Mouse (Mus musculus) limb, embryonic 13.5 days (tissue): ENCODE data around the gene Gorasp2. TPM values are rescaled to one million over a fixed set of nuclear protein-coding genes. Genes with fewer than 3 reads are reported as not detected.

Experiments used
- ATAC-seq: fragments of 200-750 bp; cut with Nextera tagmentation; 2 replicates; pipeline ENCODE4 v1.8.0; 2017; ENCODE audit warnings: low read depth, moderate number of reproducible peaks, moderate TSS enrichment; ENCODE audit not compliant: low FRiP score
- H3K27ac ChIP-seq: fragments of 300-500 bp; sonication (generic); 2 replicates; pipeline ENCODE4 v1.5.1; 2015; ENCODE audit warnings: inconsistent platforms, mild to moderate bottlenecking, moderate library complexity
- H3K27me3 ChIP-seq: fragments of 300-500 bp; sonication (generic); 2 replicates; pipeline ENCODE4 v1.6.1; 2015; ENCODE audit warnings: mild to moderate bottlenecking, inconsistent platforms
- H3K36me3 ChIP-seq: fragments of 300-500 bp; sonication (generic); 2 replicates; pipeline ENCODE4 v1.6.1; 2015; ENCODE audit warnings: inconsistent platforms, mild to moderate bottlenecking, moderate library complexity
- H3K4me1 ChIP-seq: fragments of 300-500 bp; sonication (generic); 2 replicates; pipeline ENCODE4 v1.6.1; 2015; ENCODE audit warnings: inconsistent platforms
- H3K4me2 ChIP-seq: fragments of 300-500 bp; sonication (generic); replicated peaks from 2 replicates; pipeline ENCODE4 v1.6.1; 2015; ENCODE audit warnings: inconsistent platforms, mild to moderate bottlenecking, moderate library complexity
- H3K4me3 ChIP-seq: fragments of 300-500 bp; sonication (generic); 2 replicates; pipeline ENCODE4 v1.5.1; 2015; ENCODE audit warnings: moderate library complexity, mild to moderate bottlenecking, inconsistent platforms
- H3K9ac ChIP-seq: fragments of 300-500 bp; sonication (generic); 2 replicates; pipeline ENCODE4 v1.6.1; 2015; ENCODE audit warnings: mild to moderate bottlenecking, inconsistent platforms
- H3K9me3 ChIP-seq: fragments of 300-500 bp; sonication (generic); 2 replicates; pipeline ENCODE4 v1.6.1; 2016; ENCODE audit warnings: inconsistent platforms
- WGBS: fragments of 180-500 bp; shearing (Covaris S2); methylation state at CpG from one replicate; pipeline ENCODE4 v1.1.7; 2015; 5-methylcytosine and 5-hydroxymethylcytosine counted together
- polyA plus RNA-seq: library from polyadenylated mRNA; unstranded; fragments of >200 nt; fragmentation: Nextera tagmentation; extraction: Ambion mirVana; gene quantifications from 2 replicates; pipeline ENCODE4 v1.2.1, GENCODE M21; 2015

Gorasp2 gene
- polyA plus RNA-seq, 1 experiment from 2014 or later = 170 TPM

GRCm38 (mm10) chr2:70631321-70631720, 30.1 kb upstream of the Gorasp2 start:
- no peak for ATAC-seq
- Histone ChIP-seq H3K27ac (no peak overlapping the region), H3K4me1 (peaks cover 17% of the 10 kb centered on the region), H3K9me3 (peaks cover 8% of the 10 kb centered on the region; the same call in 1 of the 2 replicates), H3K36me3 (no peaks in the 10 kb centered on the region), H3K4me2 (no peak overlapping the region), H3K27me3 (peaks cover 42% of the 10 kb centered on the region), H3K9ac (no peak overlapping the region), H3K4me3 (no peak overlapping the region)
- 85% methylated on average over 1 of the region's 1 CpGs for WGBS

DNA sequence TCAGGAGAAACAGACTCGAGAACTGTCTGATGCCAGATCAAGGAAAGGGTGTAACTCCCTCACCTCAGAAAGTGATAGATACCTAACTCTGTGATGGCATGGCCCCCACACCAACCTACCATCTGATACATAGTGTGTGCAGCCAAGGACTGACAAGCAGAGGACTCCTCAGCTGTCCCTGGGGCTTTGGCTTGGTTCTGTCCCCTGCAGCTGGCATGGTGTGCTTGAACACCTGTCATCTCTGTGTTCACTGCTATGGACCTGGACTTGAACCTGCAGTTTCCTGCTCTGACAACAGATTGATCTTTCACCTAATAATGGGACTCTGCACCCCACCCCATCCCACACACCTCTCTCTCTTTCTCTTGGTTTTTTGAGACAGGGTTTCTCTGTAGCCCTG, 29.0 kb upstream of the Gorasp2 start:
- H3K4me3 ChIP-seq = no peak overlapping the region
- H3K9me3 ChIP-seq = peaks cover 4% of the 10 kb centered on the region; the same call in 1 of the 2 replicates
- no peak overlapping the region for H3K9ac ChIP-seq
- H3K4me2 ChIP-seq = no peak overlapping the region
- ATAC-seq = no peak
- H3K36me3 ChIP-seq = no peaks in the 10 kb centered on the region
- 76% methylated on average over 1 of the region's 1 CpGs for WGBS
- no peak overlapping the region for H3K27ac ChIP-seq
- peaks cover 17% of the 10 kb centered on the region for H3K4me1 ChIP-seq
- H3K27me3 ChIP-seq = peaks cover 42% of the 10 kb centered on the region

DNA sequence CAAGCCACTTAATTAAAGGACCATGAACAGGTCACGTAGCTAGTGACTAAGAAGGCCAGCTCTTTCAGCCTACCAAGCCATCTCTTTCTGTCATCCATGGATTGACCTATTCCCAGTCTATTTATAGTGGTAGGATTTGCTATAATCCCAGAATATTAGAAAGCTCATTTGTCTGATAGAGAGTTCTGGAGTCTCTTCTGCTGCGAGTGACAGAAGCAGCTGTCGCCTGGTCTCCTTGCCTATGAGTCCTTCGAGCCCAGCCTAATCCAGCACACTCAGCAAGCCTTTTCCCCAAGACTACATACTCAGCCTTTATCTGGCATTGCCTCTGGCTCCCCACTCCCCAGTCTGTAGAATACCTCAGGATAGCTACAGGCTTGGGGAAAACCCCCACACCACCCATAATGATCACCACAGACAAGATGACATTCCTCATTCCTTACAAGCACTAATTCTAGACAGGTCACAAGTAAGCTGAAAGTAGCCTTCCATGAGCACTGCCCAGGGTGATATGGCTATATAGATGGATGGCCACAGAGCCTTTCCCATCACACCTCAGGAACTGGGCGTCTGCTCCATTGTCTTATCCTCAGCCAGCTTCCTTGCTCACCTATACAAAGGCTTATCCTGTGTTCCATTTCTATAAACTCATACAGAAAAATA, 27.2 kb upstream of the Gorasp2 start:
- no peak overlapping the region for H3K4me2 ChIP-seq
- 80% methylated on average over 5 of the region's 5 CpGs for WGBS
- H3K27me3 ChIP-seq = peaks cover 38% of the 10 kb centered on the region
- H3K36me3 ChIP-seq = no peaks in the 10 kb centered on the region
- H3K4me3 ChIP-seq = no peak overlapping the region
- peaks cover 3% of the 10 kb centered on the region; the same call in 1 of the 2 replicates for H3K9me3 ChIP-seq
- no peak overlapping the region for H3K27ac ChIP-seq
- no peak overlapping the region for H3K9ac ChIP-seq
- peaks cover 13% of the 10 kb centered on the region for H3K4me1 ChIP-seq
- ATAC-seq = no peak

GRCm38 (mm10) chr2:70640968-70641367, 20.4 kb upstream of the Gorasp2 start:
- no peak for ATAC-seq
- no peak overlapping the region for H3K4me3 ChIP-seq
- no peak overlapping the region for H3K27ac ChIP-seq
- no peak overlapping the region for H3K9ac ChIP-seq
- no peaks in the 10 kb centered on the region for H3K36me3 ChIP-seq
- peaks cover 3% of the 10 kb centered on the region; the same call in 1 of the 2 replicates for H3K4me1 ChIP-seq
- no peaks in the 10 kb centered on the region for H3K9me3 ChIP-seq
- no peak overlapping the region for H3K4me2 ChIP-seq
- no peaks in the 10 kb centered on the region for H3K27me3 ChIP-seq

DNA sequence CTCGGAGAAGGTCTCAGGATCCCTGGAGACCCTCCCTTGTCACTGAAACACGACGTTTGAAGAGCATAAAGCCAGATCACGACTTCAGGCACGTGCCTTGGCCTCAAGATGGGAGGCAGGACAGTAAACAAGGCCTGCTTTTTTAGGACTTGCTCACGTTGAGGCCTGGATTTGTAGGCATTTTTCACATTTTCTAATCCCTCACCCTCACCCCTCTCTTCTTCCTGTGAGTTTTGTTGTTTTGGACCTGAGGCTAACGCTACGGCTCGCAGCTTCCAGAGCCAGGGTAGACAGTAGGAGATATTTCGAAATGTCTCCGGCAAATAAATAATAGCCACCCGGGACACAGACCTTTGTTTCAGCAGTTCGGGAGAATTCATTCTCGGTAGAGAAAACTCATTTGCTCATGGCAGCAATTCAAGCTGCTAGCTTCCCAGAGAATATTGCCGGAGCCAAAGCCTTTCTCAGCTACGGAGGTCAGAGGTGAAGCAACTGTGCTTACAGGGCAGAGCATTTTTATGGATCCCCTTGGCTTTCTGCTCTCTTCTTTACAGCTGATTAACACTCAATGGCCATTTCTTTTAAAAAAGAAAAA, 18.3 kb upstream of the Gorasp2 start:
- 47% methylated on average over 16 of the region's 16 CpGs for WGBS
- H3K4me3 ChIP-seq = no peak overlapping the region
- peaks cover 3% of the 10 kb centered on the region; the same call in 1 of the 2 replicates for H3K4me1 ChIP-seq
- H3K9me3 ChIP-seq = no peaks in the 10 kb centered on the region
- no peak overlapping the region for H3K9ac ChIP-seq
- H3K27me3 ChIP-seq = no peaks in the 10 kb centered on the region
- no peak for ATAC-seq
- H3K36me3 ChIP-seq = no peaks in the 10 kb centered on the region
- H3K4me2 ChIP-seq = no peak overlapping the region
- no peak overlapping the region for H3K27ac ChIP-seq

DNA sequence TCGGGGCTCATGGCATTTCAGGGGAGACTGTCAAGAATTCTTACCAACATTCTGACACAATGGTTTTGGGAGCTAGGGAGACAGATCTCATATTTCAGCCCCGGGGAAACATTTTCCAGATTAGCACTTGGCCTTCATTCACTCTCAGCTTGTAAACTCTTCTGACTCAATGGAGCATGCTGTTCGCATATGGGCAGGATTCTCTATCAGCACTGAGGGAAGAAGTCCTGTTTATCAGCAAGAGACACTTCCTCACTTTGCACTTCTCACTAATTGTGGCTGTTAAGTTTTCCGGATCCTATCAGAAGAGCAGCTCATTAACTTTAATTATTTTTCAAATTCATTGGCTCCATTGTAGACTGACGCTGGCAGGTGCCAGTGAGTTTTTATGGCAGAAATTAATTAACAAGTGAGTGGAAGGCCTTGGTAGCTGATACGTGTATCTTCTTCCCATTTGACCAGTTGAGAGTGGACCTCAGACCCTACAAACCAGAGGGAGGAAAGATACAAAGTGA, 16.1 kb upstream of the Gorasp2 start:
- 56% methylated on average over 6 of the region's 6 CpGs for WGBS
- H3K27me3 ChIP-seq = no peaks in the 10 kb centered on the region
- H3K4me2 ChIP-seq = no peak overlapping the region
- H3K4me1 ChIP-seq = peaks cover 3% of the 10 kb centered on the region; the same call in 1 of the 2 replicates
- no peaks in the 10 kb centered on the region for H3K36me3 ChIP-seq
- H3K27ac ChIP-seq = no peak overlapping the region
- no peak for ATAC-seq
- H3K9me3 ChIP-seq = no peaks in the 10 kb centered on the region
- H3K4me3 ChIP-seq = no peak overlapping the region
- no peak overlapping the region for H3K9ac ChIP-seq

DNA sequence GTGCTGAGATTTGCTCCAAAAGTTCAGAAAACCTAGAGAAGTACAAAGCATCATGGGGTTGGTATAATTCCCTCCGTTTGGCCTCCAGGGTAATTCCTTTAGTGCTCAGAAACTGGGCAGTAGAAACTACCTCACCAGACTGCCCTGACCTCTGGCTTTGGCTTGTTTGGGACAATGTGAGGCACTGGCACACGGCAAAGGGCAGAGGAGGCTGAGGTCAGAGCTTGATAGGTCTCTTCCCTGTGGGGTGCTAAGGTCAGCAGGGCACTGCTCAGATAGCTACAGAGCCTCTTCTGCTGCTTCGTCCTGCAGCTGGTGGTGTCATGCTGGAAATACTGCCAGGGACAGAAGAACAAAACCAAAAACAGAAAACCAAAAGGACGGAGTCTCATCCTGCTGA, 13.7 kb upstream of the Gorasp2 start:
- peaks cover 3% of the 10 kb centered on the region; the same call in 1 of the 2 replicates for H3K4me1 ChIP-seq
- H3K36me3 ChIP-seq = no peaks in the 10 kb centered on the region
- WGBS = 49% methylated on average over 4 of the region's 4 CpGs
- H3K4me3 ChIP-seq = no peak overlapping the region
- H3K27ac ChIP-seq = no peak overlapping the region
- H3K27me3 ChIP-seq = no peaks in the 10 kb centered on the region
- no peak for ATAC-seq
- no peak overlapping the region for H3K9ac ChIP-seq
- H3K4me2 ChIP-seq = no peak overlapping the region
- H3K9me3 ChIP-seq = no peaks in the 10 kb centered on the region

- no peak for ATAC-seq
- Histone ChIP-seq H3K9ac (no peak overlapping the region), H3K9me3 (no peaks in the 10 kb centered on the region), H3K27me3 (no peaks in the 10 kb centered on the region), H3K27ac (no peak overlapping the region), H3K4me1 (no peaks in the 10 kb centered on the region), H3K4me2 (no peak overlapping the region), H3K36me3 (no peaks in the 10 kb centered on the region), H3K4me3 (no peak overlapping the region)
- WGBS = 82% methylated on average over 5 of the region's 5 CpGs
These were observed 13.1 kb upstream of the Gorasp2 start for GRCm38 (mm10) chr2:70648271-70648670.

DNA sequence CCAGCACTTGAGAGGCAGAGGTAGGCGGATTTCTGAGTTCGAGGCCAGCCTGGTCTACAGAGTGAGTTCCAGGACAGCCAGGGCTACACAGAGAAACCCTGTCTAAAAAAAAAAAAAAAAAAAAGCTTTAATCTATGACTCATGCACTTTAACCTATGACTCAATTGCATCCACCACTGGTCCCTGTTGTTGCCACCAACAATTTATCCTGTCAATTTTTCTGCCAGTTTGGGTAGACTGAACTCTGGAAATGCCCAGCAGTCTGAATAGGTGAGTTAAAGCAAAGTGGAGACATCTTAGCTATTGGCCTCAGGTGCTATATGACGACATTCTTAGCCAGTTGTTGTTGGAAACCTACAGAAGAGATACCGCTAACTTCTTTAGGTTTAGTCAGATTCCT, 11.9 kb upstream of the Gorasp2 start:
- no peak overlapping the region for H3K9ac ChIP-seq
- H3K4me2 ChIP-seq = no peak overlapping the region
- no peak for ATAC-seq
- 85% methylated on average over 4 of the region's 4 CpGs for WGBS
- H3K4me3 ChIP-seq = no peak overlapping the region
- H3K36me3 ChIP-seq = no peaks in the 10 kb centered on the region
- no peaks in the 10 kb centered on the region for H3K27me3 ChIP-seq
- H3K27ac ChIP-seq = no peak overlapping the region
- H3K9me3 ChIP-seq = no peaks in the 10 kb centered on the region
- H3K4me1 ChIP-seq = no peaks in the 10 kb centered on the region

DNA sequence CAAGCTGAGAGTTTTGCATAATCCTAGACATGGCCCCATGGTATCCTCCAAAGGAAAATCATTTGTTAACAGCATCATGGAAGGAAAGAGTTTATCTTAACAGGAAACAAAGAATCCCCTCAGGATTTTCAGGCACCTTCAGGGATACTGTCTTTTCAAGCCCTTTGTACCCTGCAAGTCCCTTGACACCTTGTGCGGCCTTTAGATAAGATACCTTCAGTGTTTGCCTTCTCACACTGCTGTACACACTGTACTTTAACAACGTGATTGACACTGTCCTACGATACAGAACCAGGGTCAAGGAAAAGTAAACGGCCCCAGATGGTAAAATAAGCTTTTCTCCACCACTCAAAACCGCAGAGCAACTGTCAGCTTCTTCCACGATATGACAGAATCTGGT, 9.6 kb upstream of the Gorasp2 start:
- WGBS = 59% methylated on average over 6 of the region's 6 CpGs
- no peak overlapping the region for H3K4me3 ChIP-seq
- no peak overlapping the region for H3K4me2 ChIP-seq
- H3K9me3 ChIP-seq = no peaks in the 10 kb centered on the region
- ATAC-seq = no peak
- no peak overlapping the region for H3K27ac ChIP-seq
- H3K4me1 ChIP-seq = no peaks in the 10 kb centered on the region
- H3K9ac ChIP-seq = no peak overlapping the region
- no peaks in the 10 kb centered on the region for H3K27me3 ChIP-seq
- no peaks in the 10 kb centered on the region for H3K36me3 ChIP-seq

GRCm38 (mm10) chr2:70657083-70657482, 4.3 kb upstream of the Gorasp2 start:
- Histone ChIP-seq H3K9ac (no peak overlapping the region), H3K36me3 (no peaks in the 10 kb centered on the region), H3K27ac (no peak overlapping the region), H3K27me3 (0 out of 2 replicates have a peak, but pooled peaks cover 6% of the 10 kb centered on the region), H3K4me1 (peaks cover 6% of the 10 kb centered on the region; the same call in 1 of the 2 replicates), H3K4me2 (no peak overlapping the region), H3K4me3 (no peak overlapping the region), H3K9me3 (no peaks in the 10 kb centered on the region)
- 59% methylated on average over 7 of the region's 7 CpGs for WGBS
- no peak for ATAC-seq

DNA sequence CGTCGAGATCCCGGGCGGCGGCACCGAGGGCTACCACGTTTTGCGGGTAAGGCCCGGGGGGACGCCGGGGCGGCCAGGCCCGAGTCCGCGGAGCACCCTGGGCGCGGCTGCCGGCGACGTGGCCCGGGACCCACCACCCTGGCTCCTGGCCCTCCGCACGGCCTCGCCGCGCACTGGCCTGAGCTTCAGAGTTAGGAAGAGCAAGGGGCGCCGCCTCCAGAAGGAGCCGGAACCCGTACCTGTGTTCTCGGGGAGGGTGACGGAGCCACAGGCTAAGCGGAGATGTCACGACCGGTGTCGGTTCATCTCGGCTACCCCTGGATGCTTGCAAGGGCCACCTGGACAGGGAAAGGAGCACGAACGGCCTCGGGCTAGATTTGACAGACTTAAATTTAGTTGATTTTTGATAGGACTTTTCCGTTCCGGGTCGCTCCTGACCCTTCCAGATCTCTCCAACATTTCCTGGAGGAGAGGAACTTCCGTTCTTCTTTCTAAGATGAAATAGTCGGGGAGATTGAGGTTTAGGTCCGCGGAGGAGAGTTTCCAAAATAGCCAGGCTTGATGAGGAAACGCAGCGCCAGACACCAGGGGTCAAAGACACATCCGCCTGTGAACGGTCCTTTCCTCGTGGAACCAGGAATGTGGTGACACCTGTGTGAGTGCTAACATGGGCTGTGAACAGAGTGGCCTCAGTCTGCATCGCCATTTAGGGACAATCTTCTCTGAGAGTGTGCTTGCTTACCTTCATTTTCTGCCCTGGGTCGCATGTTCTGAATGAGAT, 529 bp downstream of the Gorasp2 start, which contains the start of gene Gm26558:
TSS of gene Gm26558 (minus strand) at position 394 of the 781 bp plus-strand sequence.
- no peaks in the 10 kb centered on the region for H3K9me3 ChIP-seq
- peak within 1 kb of the TSS; percentile 92 for H3K27ac ChIP-seq
- peak within 1 kb of the TSS; percentile 98 for H3K9ac ChIP-seq
- WGBS = 1% methylated on average over 53 of the region's 54 CpGs
- H3K4me1 ChIP-seq = peaks cover 22% of the 10 kb centered on the region
- H3K36me3 ChIP-seq = 0 out of 2 replicates have a peak, but pooled peaks cover 2% of the 10 kb centered on the region
- ATAC-seq = no peak
- peak within 1 kb of the TSS; percentile 89 for H3K4me2 ChIP-seq
- H3K27me3 ChIP-seq = 0 out of 2 replicates have a peak, but pooled peaks cover 6% of the 10 kb centered on the region
- peak within 1 kb of the TSS; percentile 90 for H3K4me3 ChIP-seq
